Mouse (Mus musculus) embryonic facial prominence, embryonic 10.5 days (tissue): ENCODE results near the gene Map4k4. TPM values are rescaled to one million over a fixed set of nuclear protein-coding genes. Genes with fewer than 3 reads are reported as not detected.

ENCODE experiments used
- DNase-seq: peaks from one replicate; pipeline ENCODE4 v3.0.0-alpha.2; 2017; ENCODE audit warnings: low spot score
- H3K27ac ChIP-seq: fragments of 300-500 bp; sonication (generic); replicated peaks from 2 replicates; pipeline ENCODE4 v1.5.1; 2016; ENCODE audit warnings: mild to moderate bottlenecking
- H3K27me3 ChIP-seq: fragments of 300-500 bp; sonication (generic); replicated peaks from 2 replicates; pipeline ENCODE4 v1.6.1; 2016; ENCODE audit warnings: low read depth, mild to moderate bottlenecking; ENCODE audit not compliant: poor library complexity, severe bottlenecking
- H3K36me3 ChIP-seq: fragments of 300-500 bp; sonication (generic); replicated peaks from 2 replicates; pipeline ENCODE4 v1.6.1; 2016; ENCODE audit warnings: mild to moderate bottlenecking, moderate library complexity
- H3K4me1 ChIP-seq: fragments of 300-500 bp; sonication (generic); 2 replicates; pipeline ENCODE4 v1.6.1; 2016
- H3K4me3 ChIP-seq: fragments of 300-500 bp; sonication (generic); 2 replicates; pipeline ENCODE4 v1.5.1; 2016; ENCODE audit warnings: mild to moderate bottlenecking, moderate library complexity
- H3K9me3 ChIP-seq: fragments of 300-500 bp; sonication (generic); 2 replicates; pipeline ENCODE4 v1.6.1; 2016; ENCODE audit warnings: mild to moderate bottlenecking
- WGBS: fragments of 180-500 bp; shearing (Covaris S2); methylation state at CpG from one replicate; pipeline ENCODE4 v1.1.7; 2016; 5-methylcytosine and 5-hydroxymethylcytosine counted together
- polyA plus RNA-seq: library from polyadenylated mRNA; unstranded; fragments of >200 nt; fragmentation: Nextera tagmentation; extraction: Ambion mirVana; gene quantifications from 2 replicates; pipeline ENCODE4 v1.2.1, GENCODE M21; 2016

The Map4k4 gene
- 37.6 and 41.4 TPM in 2 replicates for polyA plus RNA-seq

DNA sequence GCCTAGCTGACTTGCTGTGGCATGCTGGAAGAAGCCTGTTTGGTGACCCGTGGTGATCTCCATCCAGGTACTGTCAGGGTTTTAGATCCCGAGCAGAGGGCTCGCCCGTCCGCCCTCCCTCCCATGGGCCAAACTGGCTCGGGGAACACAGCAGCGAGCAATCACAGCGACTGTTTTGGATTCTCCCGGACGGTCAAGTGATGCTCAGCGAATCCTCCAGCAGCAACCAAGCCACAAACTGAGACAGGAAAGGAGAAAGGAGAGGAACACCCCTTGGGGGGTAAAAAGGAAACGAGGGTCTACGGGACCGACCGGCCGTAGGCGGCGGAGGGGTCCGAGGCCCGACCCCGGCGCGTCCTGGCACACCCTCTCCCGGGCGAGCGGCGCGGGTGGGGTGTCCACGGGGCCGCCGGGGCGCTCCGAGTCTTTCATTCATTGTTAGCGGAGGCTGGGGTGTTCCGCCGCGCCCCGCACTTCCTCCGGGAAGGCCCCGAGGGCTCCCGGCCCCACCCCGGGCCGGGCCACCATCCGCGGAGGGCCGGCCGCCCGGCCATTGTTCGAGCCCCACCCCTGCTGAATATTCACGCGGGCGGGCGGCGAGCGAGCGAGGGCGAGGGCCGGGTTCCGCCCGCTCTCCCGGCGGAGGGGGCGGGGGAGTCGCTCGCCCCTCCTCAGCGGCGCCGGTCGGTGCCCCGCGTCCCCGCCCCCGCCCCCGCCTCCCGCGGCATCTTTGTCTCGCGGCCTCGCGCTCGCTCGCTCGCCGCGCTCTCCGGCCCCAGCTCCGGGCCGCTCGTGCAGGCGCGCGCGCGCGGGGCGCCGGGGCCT is at the start of gene Map4k4:
Gene Map4k4 (plus strand): TSS at position 733 of the 825 bp plus-strand sequence.
- H3K27ac ChIP-seq, result peak within 1 kb of the TSS; percentile 100
- H3K36me3 ChIP-seq, result peaks cover 28% of the 10 kb centered on the region
- H3K4me3 ChIP-seq, result peak within 1 kb of the TSS; percentile 97
- peaks cover 57% of the 10 kb centered on the region for H3K4me1 ChIP-seq
- no peaks in the 10 kb centered on the region for H3K9me3 ChIP-seq
- WGBS, result 1% methylated on average over 94 of the region's 97 CpGs
- DNase-seq, result peak; percentile 90
- peaks cover 14% of the 10 kb centered on the region for H3K27me3 ChIP-seq

DNA sequence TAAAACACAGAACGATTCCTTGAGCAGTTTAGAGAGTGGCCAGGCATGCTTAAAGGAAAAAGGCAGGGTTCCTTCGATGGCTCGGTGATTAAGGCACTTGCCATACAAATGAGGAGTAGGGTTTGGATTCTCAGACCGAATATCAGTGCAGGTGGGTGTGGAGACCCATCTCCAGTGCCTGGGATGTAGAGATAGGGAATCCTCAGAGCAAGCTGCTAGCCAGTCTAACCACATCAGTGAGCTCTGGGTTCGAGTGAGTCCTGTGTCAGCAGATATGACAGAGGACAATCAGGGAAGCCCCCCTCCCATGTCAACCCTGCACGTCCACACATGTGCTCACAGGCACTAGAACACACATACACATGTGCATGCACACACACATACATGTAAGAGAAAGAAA is 44.8 kb upstream of the Map4k4 start:
- Histone ChIP-seq H3K4me1 (peaks cover 24% of the 10 kb centered on the region), H3K9me3 (no peaks in the 10 kb centered on the region), H3K4me3 (no peak overlapping the region), H3K27me3 (peaks cover 12% of the 10 kb centered on the region), H3K36me3 (no peaks in the 10 kb centered on the region), H3K27ac (no peak overlapping the region)
- DNase-seq, result no peak
- 84% methylated on average over 6 of the region's 6 CpGs for WGBS

DNA sequence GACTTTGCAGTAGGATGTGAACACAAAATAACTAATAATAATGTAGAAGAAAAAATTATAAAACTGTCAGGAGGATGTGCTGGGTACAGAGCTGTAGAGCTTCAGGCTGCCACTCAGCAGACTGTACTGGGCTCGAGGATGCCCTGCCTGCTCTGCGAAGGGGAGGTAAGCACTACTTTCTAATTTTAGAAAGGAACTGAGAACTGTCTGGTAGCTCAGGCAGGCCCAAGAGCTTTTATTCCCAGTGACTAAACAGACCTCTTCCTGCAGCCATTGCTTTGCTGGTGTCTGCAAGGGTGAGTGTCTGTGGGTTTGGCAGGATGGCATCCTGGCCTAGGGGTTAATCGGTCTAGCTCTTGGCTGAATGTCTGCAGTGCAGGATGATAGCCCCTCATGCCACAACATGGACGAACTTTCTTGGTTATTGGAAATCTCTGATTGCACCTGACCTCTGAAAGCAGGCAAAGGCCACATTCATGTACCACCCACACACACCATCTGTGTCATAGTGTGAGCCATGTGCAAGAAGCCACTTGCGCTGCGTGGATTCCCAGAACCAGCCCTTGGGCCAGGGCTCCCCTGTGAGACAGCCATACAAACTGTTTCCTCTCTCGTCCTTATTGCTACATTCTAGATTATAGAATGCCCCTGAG is 43.8 kb upstream of the Map4k4 start:
- no peaks in the 10 kb centered on the region for H3K36me3 ChIP-seq
- H3K9me3 ChIP-seq, result no peaks in the 10 kb centered on the region
- peaks cover 24% of the 10 kb centered on the region for H3K4me1 ChIP-seq
- H3K27me3 ChIP-seq, result peaks cover 12% of the 10 kb centered on the region
- DNase-seq, result no peak
- 86% methylated on average over 7 of the region's 7 CpGs for WGBS
- H3K27ac ChIP-seq, result no peak overlapping the region
- no peak overlapping the region for H3K4me3 ChIP-seq

DNA sequence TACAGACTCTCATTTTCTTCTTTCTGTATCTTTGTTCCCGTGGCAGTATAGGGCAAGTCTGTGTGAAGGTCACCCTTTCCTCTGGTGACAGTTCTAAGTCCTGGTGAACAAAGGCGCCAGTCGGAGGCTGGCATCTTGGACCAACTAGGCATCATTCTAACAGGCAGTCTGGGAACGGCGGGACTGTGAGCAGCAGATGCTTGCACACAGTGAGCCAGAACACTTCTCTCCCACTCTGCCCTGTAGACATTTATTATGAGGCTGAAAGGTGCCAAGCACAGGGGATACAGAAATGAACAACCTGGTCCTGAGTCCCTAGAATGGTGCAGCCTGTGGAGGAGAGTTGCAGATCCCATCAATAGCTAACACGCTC is 43.3 kb upstream of the Map4k4 start:
- 85% methylated on average over 6 of the region's 6 CpGs for WGBS
- no peaks in the 10 kb centered on the region for H3K36me3 ChIP-seq
- H3K27ac ChIP-seq, result no peak overlapping the region
- H3K9me3 ChIP-seq, result no peaks in the 10 kb centered on the region
- peaks cover 24% of the 10 kb centered on the region for H3K4me1 ChIP-seq
- DNase-seq, result no peak
- peaks cover 12% of the 10 kb centered on the region for H3K27me3 ChIP-seq
- H3K4me3 ChIP-seq, result no peak overlapping the region

DNA sequence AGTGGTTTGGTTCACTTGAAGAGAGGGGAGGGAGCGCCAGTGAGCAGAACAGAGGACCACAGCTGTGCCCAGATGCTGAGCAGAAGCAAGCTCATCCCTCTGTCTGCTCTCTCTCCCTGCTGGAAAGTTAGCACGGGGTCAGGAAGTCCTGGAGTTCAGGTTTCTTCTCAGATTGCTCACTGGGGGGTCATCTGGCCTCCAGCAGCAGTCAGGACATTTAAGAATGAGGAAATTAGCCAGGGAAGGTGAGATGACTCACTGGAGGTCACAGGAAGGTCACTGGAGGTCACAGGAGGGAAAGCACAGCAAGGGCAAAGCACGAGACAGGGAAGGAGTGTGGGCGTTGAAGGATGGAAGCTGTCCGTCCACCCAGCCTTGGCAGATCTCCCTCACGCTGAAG is 41.5 kb upstream of the Map4k4 start:
- Histone ChIP-seq H3K4me1 (peaks cover 24% of the 10 kb centered on the region), H3K4me3 (no peak overlapping the region), H3K27ac (no peak overlapping the region), H3K9me3 (no peaks in the 10 kb centered on the region), H3K27me3 (peaks cover 12% of the 10 kb centered on the region), H3K36me3 (no peaks in the 10 kb centered on the region)
- WGBS, result 20% methylated on average over 6 of the region's 6 CpGs
- peak; percentile 40 for DNase-seq

DNA sequence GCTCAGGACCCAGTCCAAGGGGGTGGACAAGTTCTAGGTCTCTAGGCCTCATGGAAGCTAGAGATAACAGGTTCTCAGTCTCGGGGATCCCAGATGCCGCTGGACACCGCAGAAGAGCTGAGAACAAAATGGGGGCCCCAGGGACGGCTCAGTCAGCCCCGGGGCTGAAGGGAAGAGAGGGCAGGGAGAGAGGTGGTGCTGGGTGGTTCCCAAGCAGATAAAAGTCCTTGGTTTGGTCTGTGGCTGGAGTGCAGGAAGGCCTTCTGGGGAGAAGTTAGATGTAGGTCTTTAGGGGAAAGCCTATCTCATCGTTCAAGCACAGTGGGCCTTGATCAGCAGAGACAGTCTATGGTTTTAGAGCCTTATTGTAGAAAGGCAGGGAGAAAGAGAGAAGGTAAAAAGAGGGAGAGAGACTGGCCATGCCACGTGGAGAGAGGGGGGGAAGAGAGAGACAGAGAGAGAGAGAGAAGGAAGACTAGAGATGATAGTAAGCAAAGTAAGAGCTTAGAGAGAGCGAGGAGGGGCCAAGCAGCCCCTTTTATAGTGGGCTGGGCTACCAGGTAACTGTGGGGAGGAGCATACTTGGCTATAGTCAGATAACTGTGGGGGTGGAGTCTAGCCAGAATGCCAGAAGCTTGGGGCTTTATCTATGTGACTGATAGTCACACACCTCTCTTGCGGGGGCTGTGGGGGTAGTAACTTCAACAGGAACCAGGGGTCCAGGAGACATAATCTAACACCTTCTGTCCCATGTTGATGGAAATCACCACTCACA is 34.2 kb upstream of the Map4k4 start:
- no peaks in the 10 kb centered on the region for H3K36me3 ChIP-seq
- H3K27ac ChIP-seq, result no peak overlapping the region
- WGBS, result 89% methylated on average over 9 of the region's 9 CpGs

DNA sequence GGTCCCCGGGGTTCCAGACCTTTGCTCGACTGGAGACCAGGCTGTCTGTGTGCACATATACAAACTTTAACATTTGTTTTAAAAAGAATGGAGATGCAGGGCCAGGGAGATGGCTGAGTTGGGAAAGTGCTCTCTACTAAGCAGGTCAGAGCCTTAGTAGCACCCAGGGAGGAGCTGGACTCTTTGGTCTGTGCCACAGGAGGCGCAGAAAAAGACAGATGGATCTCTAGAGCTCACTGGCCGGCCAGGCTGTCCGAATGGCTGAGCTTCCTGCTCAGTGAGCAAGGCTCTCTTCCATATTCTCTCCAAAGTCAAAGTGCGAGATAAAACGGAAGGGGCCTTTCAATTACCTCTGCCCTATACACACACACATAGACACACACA is 33.6 kb upstream of the Map4k4 start:
- Histone ChIP-seq H3K4me3 (no peak overlapping the region), H3K9me3 (no peaks in the 10 kb centered on the region), H3K27me3 (no peaks in the 10 kb centered on the region; the same call in 1 of the 2 replicates), H3K27ac (peak overlapping the region; percentile 55), H3K4me1 (peaks cover 33% of the 10 kb centered on the region), H3K36me3 (no peaks in the 10 kb centered on the region)
- WGBS, result 77% methylated on average over 7 of the region's 7 CpGs
- DNase-seq, result no peak

More for the DNA sequence above, 34.2 kb upstream of the Map4k4 start:
- no peaks in the 10 kb centered on the region for H3K9me3 ChIP-seq
- DNase-seq, result no peak
- no peaks in the 10 kb centered on the region; the same call in 1 of the 2 replicates for H3K27me3 ChIP-seq
- H3K4me1 ChIP-seq, result peaks cover 33% of the 10 kb centered on the region
- H3K4me3 ChIP-seq, result no peak overlapping the region

DNA sequence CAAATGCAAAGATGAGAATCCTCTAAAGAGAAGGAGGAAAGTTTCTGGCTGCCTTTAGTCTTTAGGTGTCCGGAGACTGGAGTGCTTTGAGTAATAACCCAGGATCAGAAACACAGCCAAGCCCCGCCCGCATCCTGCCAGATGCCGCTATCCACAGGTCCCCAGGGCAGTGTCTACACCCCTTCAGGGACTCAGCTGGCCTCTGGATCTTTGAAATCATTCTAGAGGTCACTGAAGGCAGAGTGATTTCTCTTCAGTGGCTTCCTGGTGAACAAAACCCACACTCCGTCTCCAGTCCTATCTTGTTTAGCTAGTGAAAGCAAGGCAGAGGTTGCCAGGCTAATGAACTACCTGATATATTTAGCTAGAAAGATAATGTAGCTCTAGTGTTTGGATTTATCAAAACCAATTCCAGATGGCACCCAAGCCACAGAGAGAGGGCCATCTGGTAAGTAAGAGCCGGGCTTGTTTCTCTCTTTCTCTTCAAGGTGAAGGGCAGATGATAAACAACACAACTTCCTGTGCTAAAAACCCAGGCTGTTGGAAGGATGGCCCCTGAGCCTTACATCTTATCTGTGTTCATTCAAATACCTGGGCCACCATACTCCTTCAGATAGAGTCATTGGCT is 32.6 kb upstream of the Map4k4 start:
- no peak overlapping the region for H3K4me3 ChIP-seq

DNA sequence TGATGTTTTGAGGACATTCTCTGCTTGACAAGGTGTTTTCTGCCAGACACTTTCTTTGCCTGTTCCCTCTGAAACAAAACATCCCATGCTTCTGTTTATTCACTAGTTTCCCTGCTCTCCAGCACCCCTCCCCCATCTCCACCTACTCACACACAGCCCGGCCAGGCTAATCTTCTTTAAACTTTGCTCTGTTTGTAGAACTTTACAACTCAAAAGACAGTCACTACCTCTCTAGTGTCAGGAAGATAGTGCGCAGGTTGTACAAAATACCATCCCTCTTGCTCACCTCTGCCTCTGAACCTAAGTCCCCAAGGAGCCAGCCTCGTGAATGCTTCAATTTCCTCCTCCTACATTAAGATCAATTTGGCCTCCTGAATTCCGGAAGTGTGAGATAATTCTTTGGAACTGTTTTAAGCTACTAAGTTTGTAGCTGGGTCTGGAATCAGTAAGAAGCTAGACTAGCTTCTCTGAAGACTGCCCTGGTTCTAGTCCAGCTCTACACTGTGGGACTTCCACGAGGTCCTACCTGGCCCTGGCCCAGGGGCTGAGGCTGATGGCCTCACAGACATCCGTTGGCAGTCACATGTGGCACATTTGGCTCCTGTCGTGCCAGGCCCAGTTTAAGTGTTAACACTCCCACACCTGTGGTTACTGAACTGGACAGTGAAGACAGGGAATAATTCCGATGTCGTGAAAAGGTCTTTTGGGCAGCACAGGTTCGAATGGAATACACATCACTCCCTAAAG is 31.7 kb upstream of the Map4k4 start:
- DNase-seq, result no peak
- Histone ChIP-seq H3K27me3 (no peaks in the 10 kb centered on the region), H3K36me3 (no peaks in the 10 kb centered on the region), H3K9me3 (no peaks in the 10 kb centered on the region), H3K4me3 (no peak overlapping the region), H3K27ac (peak overlapping the region; percentile 26), H3K4me1 (peaks cover 36% of the 10 kb centered on the region)
- WGBS, result 58% methylated on average over 10 of the region's 10 CpGs

More for the DNA sequence above, 32.6 kb upstream of the Map4k4 start:
- H3K27me3 ChIP-seq, result no peaks in the 10 kb centered on the region
- peak; percentile 68 for DNase-seq
- H3K4me1 ChIP-seq, result peaks cover 33% of the 10 kb centered on the region
- H3K27ac ChIP-seq, result peak overlapping the region; percentile 61
- H3K36me3 ChIP-seq, result no peaks in the 10 kb centered on the region
- no peaks in the 10 kb centered on the region for H3K9me3 ChIP-seq
- 23% methylated on average over 6 of the region's 6 CpGs for WGBS

DNA sequence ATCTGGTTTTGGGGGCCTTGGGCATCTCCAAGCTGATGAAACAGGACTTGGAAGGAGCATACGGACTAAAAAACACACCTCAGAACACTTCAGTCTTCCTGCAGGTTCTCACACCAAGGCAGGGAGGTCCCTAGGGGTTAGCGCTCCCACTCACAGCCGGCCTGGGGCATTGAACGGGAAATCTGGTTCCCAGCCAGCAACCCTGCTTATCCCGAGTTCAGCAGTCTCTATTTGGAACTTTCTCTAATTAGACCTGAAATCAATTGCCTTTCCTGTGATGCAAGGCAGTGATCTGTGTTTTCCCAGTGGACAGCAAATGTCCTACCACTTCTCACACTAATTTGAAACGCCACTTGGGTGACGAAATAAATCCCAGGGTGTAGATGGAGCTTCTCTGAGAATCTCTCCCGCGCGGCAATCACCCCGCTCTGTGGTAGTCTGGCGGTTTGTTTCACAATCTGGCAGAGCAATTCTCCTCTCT is 31.0 kb upstream of the Map4k4 start:
- no peaks in the 10 kb centered on the region for H3K9me3 ChIP-seq
- DNase-seq, result no peak
- H3K27ac ChIP-seq, result 0 out of 2 replicates have a peak overlapping the region, but pooled peaks have one; percentile 26
- 61% methylated on average over 12 of the region's 12 CpGs for WGBS
- no peaks in the 10 kb centered on the region for H3K27me3 ChIP-seq
- no peak overlapping the region for H3K4me3 ChIP-seq
- peaks cover 36% of the 10 kb centered on the region for H3K4me1 ChIP-seq
- no peaks in the 10 kb centered on the region for H3K36me3 ChIP-seq

DNA sequence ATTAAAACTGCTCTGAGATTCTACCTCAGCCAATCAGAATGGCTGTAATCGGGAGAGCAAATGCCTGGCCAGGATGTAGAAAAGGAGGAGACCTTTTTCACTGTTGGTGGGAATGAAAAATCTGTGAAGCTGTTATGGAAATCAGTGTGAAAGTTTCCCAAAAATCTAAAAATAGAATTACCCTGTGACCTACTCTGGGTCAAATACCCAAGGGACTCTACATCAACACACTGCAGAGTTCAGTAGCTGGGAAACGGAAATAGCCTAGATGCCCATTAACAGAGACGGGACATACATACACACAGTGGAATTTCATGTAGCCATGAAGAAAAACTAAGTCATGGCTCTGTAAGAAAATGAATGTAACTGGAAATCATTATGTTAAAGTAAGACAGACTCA is 22.7 kb upstream of the Map4k4 start:
- Histone ChIP-seq H3K27ac (no peak overlapping the region), H3K36me3 (no peaks in the 10 kb centered on the region), H3K4me1 (peaks cover 16% of the 10 kb centered on the region), H3K4me3 (no peak overlapping the region), H3K27me3 (no peaks in the 10 kb centered on the region), H3K9me3 (no peaks in the 10 kb centered on the region)
- WGBS, result 48% methylated on average over 3 of the region's 3 CpGs
- DNase-seq, result no peak
